Mouse (Mus musculus) kidney, postnatal 0 days (tissue): ENCODE measurements at regions not wholly inside any gene's neighbourhood (a gene's known extent, or its start where the extent isn't known, plus 50 kb on each side); places are given as distances from the start of the nearest gene placed in this dataset.
"Not testable (repeated sequence)": the region's sequence is repeated elsewhere in the genome, so short reads cannot be mapped to it uniquely, and the experiment has no call there.

ENCODE experiments used
- ATAC-seq: fragments of 200-750 bp; cut with Nextera tagmentation; replicated peaks from 2 replicates; pipeline ENCODE4 v1.8.0; 2017; ENCODE audit warnings: low read depth, moderate number of reproducible peaks, moderate TSS enrichment, moderate library complexity; ENCODE audit not compliant: low FRiP score
- DNase-seq: peaks from one replicate; pipeline ENCODE4 v3.0.0-alpha.2; 2016; ENCODE audit warnings: low spot score
- H3K27ac ChIP-seq: fragments of 300-500 bp; sonication (generic); 2 replicates; pipeline ENCODE4 v1.5.1; 2014; ENCODE audit warnings: mild to moderate bottlenecking
- H3K27me3 ChIP-seq: fragments of 300-500 bp; sonication (generic); 2 replicates; pipeline ENCODE4 v1.6.1; 2014; ENCODE audit warnings: low read length, mixed read lengths; ENCODE audit not compliant: insufficient read depth
- H3K36me3 ChIP-seq: fragments of 300-500 bp; sonication (generic); 2 replicates; pipeline ENCODE4 v1.6.1; 2014; ENCODE audit warnings: low read length, mixed read lengths; ENCODE audit not compliant: insufficient read depth
- H3K4me1 ChIP-seq: fragments of 300-500 bp; sonication (generic); replicated peaks from 2 replicates; pipeline ENCODE4 v1.6.1; 2014; ENCODE audit warnings: antibody characterized with exemption, low read length, mixed read lengths; ENCODE audit not compliant: insufficient read depth
- H3K4me2 ChIP-seq: fragments of 300-500 bp; sonication (generic); 2 replicates; pipeline ENCODE4 v1.6.1; 2014; ENCODE audit warnings: mild to moderate bottlenecking, low read length, moderate library complexity, mixed read lengths
- H3K4me3 ChIP-seq: fragments of 300-500 bp; sonication (generic); replicated peaks from 2 replicates; pipeline ENCODE4 v1.5.1; 2014; ENCODE audit warnings: low read depth, low read length
- H3K9ac ChIP-seq: fragments of 300-500 bp; sonication (generic); 2 replicates; pipeline ENCODE4 v1.6.1; 2014; ENCODE audit warnings: low read depth, low read length
- H3K9me3 ChIP-seq: fragments of 300-500 bp; sonication (generic); replicated peaks from 2 replicates; pipeline ENCODE4 v1.6.1; 2016; ENCODE audit warnings: low read length, inconsistent platforms, mixed read lengths
- CTCF ChIP-seq: IDR thresholded peaks from 2 replicates; pipeline ENCODE4 v1.5.1; 2016; ENCODE audit warnings: antibody characterized with exemption, low read depth, mild to moderate bottlenecking, moderate library complexity
- WGBS: fragments of 180-500 bp; shearing (Covaris S2); extraction: QIAGEN DNeasy Blood & Tissue Kit; methylation state at CpG from one replicate; pipeline ENCODE4 v1.1.7; 2014; 5-methylcytosine and 5-hydroxymethylcytosine counted together

DNA sequence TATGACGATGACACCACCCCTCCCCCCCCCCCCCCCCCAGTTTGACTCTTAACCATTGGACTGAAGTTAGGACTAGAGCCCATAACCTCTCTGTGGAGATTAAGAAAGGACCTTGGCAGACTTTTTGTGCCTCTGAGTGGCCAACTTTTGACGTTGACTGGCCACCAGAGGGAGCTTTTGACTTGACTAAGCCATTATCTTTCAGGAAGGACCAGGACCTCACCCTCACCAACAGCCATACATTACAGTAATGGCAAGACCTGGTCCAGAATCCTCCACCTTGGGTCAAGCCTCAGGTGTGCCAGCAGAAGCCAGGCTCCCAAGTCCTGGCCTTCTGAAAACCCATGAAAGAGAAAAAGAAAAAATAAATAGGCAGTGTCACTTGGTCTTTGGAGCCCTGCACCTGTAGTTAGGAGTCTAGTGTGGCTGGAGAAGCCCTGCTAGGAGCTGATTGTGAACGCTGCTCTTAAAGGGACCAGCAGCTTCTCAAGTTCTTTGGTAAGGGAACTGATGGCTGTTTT lies 90.3 kb upstream of the Plcl2 start:
- WGBS, result 72% methylated on average over 3 of the region's 3 CpGs
- Histone ChIP-seq H3K27ac (no peak overlapping the region), H3K4me1 (no peaks in the 10 kb centered on the region), H3K4me3 (no peak overlapping the region), H3K4me2 (no peak overlapping the region), H3K9me3 (no peaks in the 10 kb centered on the region), H3K27me3 (no peaks in the 10 kb centered on the region), H3K36me3 (no peaks in the 10 kb centered on the region), H3K9ac (no peak overlapping the region)
- DNase-seq (peak; percentile 40), ATAC-seq (no peak)
- peak; percentile 47; the same call in 1 of the 2 replicates for TF ChIP-seq CTCF

DNA sequence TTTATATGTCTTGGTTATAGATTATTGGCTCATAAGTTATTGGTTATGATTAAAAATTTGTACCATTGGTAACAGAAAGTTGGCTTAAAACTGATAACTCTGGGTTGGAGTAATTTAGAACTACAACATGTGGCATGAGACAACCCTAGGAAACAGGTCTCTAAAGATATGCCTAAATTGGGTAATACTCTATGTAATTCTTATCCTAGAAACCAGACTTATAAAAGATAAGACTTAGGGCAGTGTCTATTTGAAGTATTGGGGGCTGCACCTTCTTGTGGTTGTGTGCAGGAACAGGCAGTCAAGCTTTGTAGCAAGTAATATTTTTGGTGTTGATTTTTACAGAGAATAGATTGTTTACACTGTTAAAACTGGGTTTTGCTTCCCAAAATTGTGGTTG lies 89.7 kb upstream of the Plcl2 start:
- not testable (repeated sequence) for H3K27me3 ChIP-seq, H3K4me1 ChIP-seq, H3K4me2 ChIP-seq

DNA sequence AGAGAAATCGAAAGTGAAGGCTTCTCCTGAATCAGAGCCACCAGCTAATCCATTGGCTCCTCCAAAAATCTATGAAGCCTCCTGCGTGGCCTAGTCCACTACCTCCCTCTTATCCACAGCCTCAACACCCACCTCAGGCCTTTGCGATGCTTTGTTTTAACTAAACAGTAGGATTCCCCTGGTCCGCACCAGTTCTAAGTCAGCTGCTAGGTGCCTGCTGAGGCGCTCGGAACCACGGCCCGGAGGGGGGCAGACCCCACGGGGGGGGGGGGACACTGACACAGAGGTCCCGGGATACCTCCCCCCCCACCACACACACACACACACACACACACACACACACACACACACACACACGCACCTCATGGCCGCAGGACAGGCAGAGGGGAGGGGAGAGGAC lies 89.2 kb upstream of the Plcl2 start:
- DNase-seq, result peak; percentile 49
- H3K27ac ChIP-seq, result no peak overlapping the region
- TF ChIP-seq CTCF, result no peak
- WGBS, result 83% methylated on average over 11 of the region's 12 CpGs
- no peaks in the 10 kb centered on the region for H3K36me3 ChIP-seq
- no peak overlapping the region for H3K4me3 ChIP-seq
- no peaks in the 10 kb centered on the region for H3K4me1 ChIP-seq
- no peaks in the 10 kb centered on the region for H3K27me3 ChIP-seq
- no peaks in the 10 kb centered on the region for H3K9me3 ChIP-seq
- no peak overlapping the region for H3K9ac ChIP-seq
- ATAC-seq, result peak; percentile 89
- H3K4me2 ChIP-seq, result no peak overlapping the region

More for the DNA sequence above, 89.7 kb upstream of the Plcl2 start:
- not testable (repeated sequence) for H3K27ac ChIP-seq, H3K4me3 ChIP-seq, ATAC-seq, H3K9me3 ChIP-seq, DNase-seq, H3K36me3 ChIP-seq, H3K9ac ChIP-seq

DNA sequence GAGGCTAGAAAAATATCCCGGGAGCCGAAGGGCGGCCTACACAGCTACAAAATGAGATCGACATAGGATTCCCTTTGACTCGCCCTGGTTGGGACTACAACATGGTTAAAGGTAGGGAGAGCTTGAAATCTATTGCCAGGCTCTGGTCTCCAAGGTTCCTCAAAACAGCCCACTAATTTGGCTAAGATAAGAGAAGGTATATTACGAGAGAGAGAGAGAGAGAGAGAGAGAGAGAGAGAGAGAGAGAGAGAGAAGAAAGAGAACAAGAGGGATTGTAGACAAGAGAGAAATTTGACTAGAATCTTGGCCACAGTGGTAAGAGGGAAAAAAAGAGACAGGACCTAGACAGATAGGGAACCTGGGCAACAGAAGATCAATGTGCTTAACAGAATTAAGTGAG lies 88.5 kb upstream of the Plcl2 start:
- Histone ChIP-seq H3K27ac (no peak overlapping the region), H3K36me3 (no peaks in the 10 kb centered on the region), H3K27me3 (no peaks in the 10 kb centered on the region), H3K4me3 (no peak overlapping the region), H3K9me3 (no peaks in the 10 kb centered on the region), H3K9ac (no peak overlapping the region), H3K4me1 (no peaks in the 10 kb centered on the region), H3K4me2 (no peak overlapping the region)
- DNase-seq, result no peak
- WGBS, result 92% methylated on average over 6 of the region's 6 CpGs
- TF ChIP-seq CTCF, result no peak
- ATAC-seq, result no peak

DNA sequence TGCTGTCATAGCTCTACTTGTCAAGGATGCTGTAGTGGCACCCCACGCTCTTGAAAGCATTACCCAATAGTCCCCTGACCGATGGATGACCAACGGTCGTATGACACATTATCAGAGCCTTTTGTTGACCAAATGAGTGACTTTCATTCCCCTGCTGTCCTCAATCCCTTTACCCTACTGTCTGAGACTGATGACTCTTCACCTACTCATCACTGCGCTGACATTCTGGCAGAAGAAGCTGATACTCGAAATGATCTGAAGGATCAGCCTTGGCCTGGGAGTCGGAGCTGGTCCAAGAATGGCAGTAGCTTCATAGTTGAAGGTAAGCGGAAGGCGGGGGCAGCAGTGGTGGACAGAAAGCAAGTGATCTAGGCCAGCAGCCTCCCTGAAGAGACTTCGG lies 87.7 kb upstream of the Plcl2 start:
- Histone ChIP-seq H3K9me3 (no peaks in the 10 kb centered on the region), H3K27ac (no peak overlapping the region), H3K9ac (no peak overlapping the region), H3K36me3 (no peaks in the 10 kb centered on the region), H3K27me3 (no peaks in the 10 kb centered on the region), H3K4me1 (no peaks in the 10 kb centered on the region), H3K4me3 (no peak overlapping the region), H3K4me2 (no peak overlapping the region)
- ATAC-seq (no peak), DNase-seq (no peak)
- 96% methylated on average over 10 of the region's 10 CpGs for WGBS
- no peak for TF ChIP-seq CTCF

DNA sequence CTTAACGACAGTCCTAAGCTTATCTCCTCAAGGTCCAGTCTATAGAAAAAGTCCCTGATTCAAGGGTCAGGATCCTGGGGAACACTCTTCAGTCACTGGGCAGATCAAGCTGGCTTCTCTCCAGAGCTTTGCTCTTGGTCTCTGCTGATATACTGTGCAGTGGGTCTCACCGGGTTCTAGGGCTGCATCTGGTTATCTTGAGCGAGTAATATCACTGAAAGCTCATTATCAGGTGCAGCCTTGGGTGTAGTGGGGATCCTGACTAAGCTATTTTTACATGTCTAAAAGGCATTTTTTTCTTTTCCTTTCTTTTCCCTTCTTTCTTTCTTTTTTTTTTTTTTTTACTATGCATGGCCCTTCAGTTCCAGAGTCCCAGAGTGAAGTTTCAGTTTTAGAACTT lies 84.1 kb upstream of the Plcl2 start:
- WGBS, result 90% methylated on average over 3 of the region's 3 CpGs
- Histone ChIP-seq H3K9ac (no peak overlapping the region), H3K4me2 (no peak overlapping the region), H3K27ac (no peak overlapping the region), H3K27me3 (no peaks in the 10 kb centered on the region), H3K4me1 (no peaks in the 10 kb centered on the region), H3K9me3 (no peaks in the 10 kb centered on the region), H3K4me3 (no peak overlapping the region), H3K36me3 (no peaks in the 10 kb centered on the region)
- no peak for DNase-seq
- ATAC-seq, result no peak
- no peak for TF ChIP-seq CTCF

DNA sequence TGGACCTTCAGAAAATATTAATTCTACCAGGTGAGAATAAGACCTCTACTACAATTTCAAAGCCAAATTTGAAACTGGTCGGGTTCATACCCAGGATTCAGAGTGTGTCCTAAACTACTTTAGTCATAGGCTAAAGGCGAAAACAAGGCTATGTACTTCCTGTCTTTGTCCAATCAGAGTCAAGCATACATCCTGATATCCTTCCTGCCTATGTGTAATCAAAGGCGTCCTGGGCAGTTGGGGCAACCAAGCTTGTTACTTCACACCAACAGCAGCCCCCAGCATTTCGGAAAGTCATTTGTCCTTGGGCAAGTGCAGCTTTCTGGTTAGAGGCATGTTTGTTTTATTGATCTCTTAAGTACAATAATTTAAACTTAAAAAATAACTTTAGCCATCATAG lies 83.7 kb upstream of the Plcl2 start:
- TF ChIP-seq CTCF, result no peak
- no peaks in the 10 kb centered on the region for H3K27me3 ChIP-seq
- no peak for DNase-seq
- H3K27ac ChIP-seq, result no peak overlapping the region
- H3K4me1 ChIP-seq, result no peaks in the 10 kb centered on the region
- WGBS, result 85% methylated on average over 4 of the region's 4 CpGs
- no peaks in the 10 kb centered on the region for H3K9me3 ChIP-seq
- no peak overlapping the region for H3K9ac ChIP-seq
- ATAC-seq, result no peak
- H3K4me2 ChIP-seq, result no peak overlapping the region
- H3K4me3 ChIP-seq, result no peak overlapping the region
- no peaks in the 10 kb centered on the region for H3K36me3 ChIP-seq
